In genomic region chr5:12000777-12001176, GRCm38 (mm10) we compare ENCODE assay signal across 24 mouse cellular contexts.
DNase-seq lines count a peak whose midpoint lies in the region; TF ChIP-seq lines count a peak whose summit lies in the region.
"Had no signal": no experiment of that assay in that cellular context is flagged by ENCODE, and none has a peak within 500 bp of the region (broad histone marks: within the 10 kb centered on the region; RNA-seq: fewer than 3 reads in every experiment).

No protein-coding gene starts in this region.

- no peak for TF ChIP-seq POLR2A in CH12.LX (IDR thresholded peaks at IDR 0.05; ENCODE audit: low read depth, low read length)

- H3K36me3 ChIP-seq in CH12.LX (replicated peaks in 1 of 2; ENCODE audit: control insufficient read depth in 1 of 2, insufficient read depth in 1 of 2, low read length in 1 of 2), result no peaks in the 10 kb centered on the region
- H3K36me3 ChIP-seq: forebrain, embryonic 10.5 days; hindbrain, embryonic 15.5 days; limb, embryonic 12.5 days; neural tube, embryonic 13.5 days; stomach, embryonic 15.5 days had no signal

- TF ChIP-seq CTCF in layer of hippocampus, adult 2 months (conservative IDR thresholded peaks at IDR 0.05), result peak; percentile 41
- TF ChIP-seq CTCF in CH12.LX (conservative IDR thresholded peaks at IDR 0.05 in 1 of 2, IDR thresholded peaks at IDR 0.05 in 1 of 2; ENCODE audit: low read depth in 2 of 2, low read length in 2 of 2), result peak in 1 of 2 experiments; percentile 39; a peak in 2 of 4 replicates

- H3K4me3 ChIP-seq in layer of hippocampus, adult 2 months, result no peak overlapping the region
- H3K4me3 ChIP-seq in CH12.LX (replicated peaks in 1 of 3; ENCODE audit: low read depth in 2 of 3, low read length in 2 of 3, poor library complexity in 1 of 3), result no peak overlapping the region
- H3K4me3 ChIP-seq: forebrain, embryonic 10.5 days; hindbrain, embryonic 15.5 days; limb, embryonic 12.5 days; megakaryocyte, embryonic 14.5 days; myocyte; neural tube, embryonic 13.5 days; stomach, embryonic 15.5 days had no signal

- H3K9me3 ChIP-seq in CH12.LX (replicated peaks; ENCODE audit: low read length), result peaks cover 4% of the 10 kb centered on the region
- H3K9me3 ChIP-seq: forebrain, embryonic 10.5 days; hindbrain, embryonic 15.5 days; limb, embryonic 12.5 days; megakaryocyte, embryonic 14.5 days; neural tube, embryonic 13.5 days; stomach, embryonic 15.5 days had no signal

- H3K79me2 ChIP-seq in CH12.LX (replicated peaks; ENCODE audit: control insufficient read depth, extremely low read depth, insufficient read depth, poor library complexity, severe bottlenecking), result no peaks in the 10 kb centered on the region

- H3K27me3 ChIP-seq in CH12.LX (replicated peaks), result no peaks in the 10 kb centered on the region
- H3K27me3 ChIP-seq: hindbrain, embryonic 15.5 days; limb, embryonic 12.5 days; megakaryocyte, embryonic 14.5 days; neural tube, embryonic 13.5 days; stomach, embryonic 15.5 days had no signal

- H3K4me2 ChIP-seq in CH12.LX (ENCODE audit: insufficient read depth, low read depth, poor library complexity, severe bottlenecking), result no peak overlapping the region
- H3K4me2 ChIP-seq: hindbrain, embryonic 15.5 days; limb, embryonic 12.5 days; liver, embryonic 11.5 days; neural tube, embryonic 13.5 days; stomach, embryonic 15.5 days had no signal

- no peak overlapping the region for H3K9ac ChIP-seq in CH12.LX (ENCODE audit: insufficient read depth, low read depth)
- H3K9ac ChIP-seq: hindbrain, embryonic 15.5 days; limb, embryonic 12.5 days; neural tube, embryonic 13.5 days; stomach, embryonic 15.5 days had no signal

- no peak for DNase-seq in layer of hippocampus, adult 2 months (ENCODE audit: low spot score in 2 of 2)
- DNase-seq in layer of hippocampus, adult 11-12 months (ENCODE audit: low spot score), result no peak
- DNase-seq in 416B (ENCODE audit: low read depth) (peak; percentile 7), CH12.LX (ENCODE audit: extremely low read depth) (peak; percentile 2), ZHBTc4 (ENCODE audit: low read depth, low spot score) (peak; percentile 7)
- DNase-seq in gastrocnemius, adult 8-10 months (ENCODE audit: low spot score in 2 of 2), result no peak
- no peak for DNase-seq in spleen, postnatal 14 days (ENCODE audit: low spot score in 2 of 2)
- DNase-seq: adrenal gland, postnatal 36 days; cerebellum, adult 9-10 months; gastrocnemius, postnatal 36 days; lung, adult 2 months; lung, postnatal 36 days; midbrain, embryonic 14.5 days; retina, postnatal 1 day; thymus, adult 18-20 months; thymus, postnatal 36 days had no signal

- H3K27ac ChIP-seq in layer of hippocampus, adult 2 months, result no peak overlapping the region
- H3K27ac ChIP-seq in CH12.LX (ENCODE audit: insufficient read depth, low read depth), result no peak overlapping the region
- H3K27ac ChIP-seq: forebrain, embryonic 10.5 days; hindbrain, embryonic 15.5 days; limb, embryonic 12.5 days; neural tube, embryonic 13.5 days; stomach, embryonic 15.5 days had no signal

- H3K4me1 ChIP-seq in CH12.LX (ENCODE audit: control insufficient read depth in 1 of 2, insufficient read depth in 2 of 2), result no peaks in the 10 kb centered on the region
- H3K4me1 ChIP-seq: forebrain, embryonic 10.5 days; hindbrain, embryonic 15.5 days; limb, embryonic 12.5 days; megakaryocyte, embryonic 14.5 days; neural tube, embryonic 13.5 days; stomach, embryonic 15.5 days had no signal

- TF ChIP-seq EP300 in CH12.LX (IDR thresholded peaks at IDR 0.05; ENCODE audit: low read length), result no peak

- dilution Hi-C loops in CH12.LX (cut with MboI; ENCODE audit: extremely low pct_ligation_motif_present, extremely low pct_unique_long_range_greater_than_20kb, low sequenced_read_pairs), result no loop called here

- in situ Hi-C loops in CH12.LX (cut with MboI; ENCODE audit: low pct_ligation_motif_present, low pct_unique_long_range_greater_than_20kb, low sequenced_read_pairs), result no loop called here

- TF ChIP-seq RAD21 in CH12.LX (IDR thresholded peaks at IDR 0.05; ENCODE audit: low read depth, low read length), result peak; percentile 38

TF ChIP-seq in CH12.LX, 34 proteins besides CTCF, POLR2A, EP300 and RAD21:
- no peak for TF ChIP-seq UBTF (IDR thresholded peaks at IDR 0.05; ENCODE audit: low read depth, low read length)
- TF ChIP-seq SMC3 (IDR thresholded peaks at IDR 0.05; ENCODE audit: low read depth, low read length), result peak; percentile 5; the same call in 1 of the 2 replicates
- no peak for TF ChIP-seq TCF12 (IDR thresholded peaks at IDR 0.05; ENCODE audit: low read depth, low read length)
- no peak for TF ChIP-seq ZKSCAN1 (IDR thresholded peaks at IDR 0.05; ENCODE audit: borderline replicate concordance, low read depth, low read length)
- TF ChIP-seq CHD1 (IDR thresholded peaks at IDR 0.05; ENCODE audit: low read depth, low read length), result no peak
TF ChIP-seq in CH12.LX: peak in this region for 1.

Comparison
In these comparisons a context has a peak if more than half of its experiments do, and no peak if none do; other contexts are left out.
1. DNase-seq: peak in 416B (single experiment), CH12.LX (single experiment) and ZHBTc4 (single experiment); none in layer of hippocampus, adult 2 months (0 of 2), layer of hippocampus, adult 11-12 months (single experiment), gastrocnemius, adult 8-10 months (0 of 2) and spleen, postnatal 14 days (0 of 2).